Mouse (Mus musculus) kidney, embryonic 15.5 days (tissue): ENCODE data around the gene Trio. TPM values are rescaled to one million over a fixed set of nuclear protein-coding genes. Genes with fewer than 3 reads are reported as not detected.
A peak's percentile ranks its signal among the peaks of the same experiment; 100 is the strongest.
"Not testable (repeated sequence)": the region's sequence is repeated elsewhere in the genome, so short reads cannot be mapped to it uniquely, and the experiment has no call there.

Experiments
- ATAC-seq: fragments of 200-750 bp; cut with Nextera tagmentation; replicated peaks from 2 replicates; pipeline ENCODE4 v1.8.0; 2017; ENCODE audit warnings: moderate TSS enrichment; ENCODE audit not compliant: low FRiP score
- H3K27ac ChIP-seq: fragments of 300-500 bp; sonication (generic); 2 replicates; pipeline ENCODE4 v1.5.1; 2015; ENCODE audit warnings: mild to moderate bottlenecking, inconsistent platforms
- H3K27me3 ChIP-seq: fragments of 300-500 bp; sonication (generic); 2 replicates; pipeline ENCODE4 v1.6.1; 2015; ENCODE audit warnings: inconsistent platforms
- H3K36me3 ChIP-seq: fragments of 300-500 bp; sonication (generic); 2 replicates; pipeline ENCODE4 v1.6.1; 2015; ENCODE audit warnings: inconsistent platforms
- H3K4me1 ChIP-seq: fragments of 300-500 bp; sonication (generic); 2 replicates; pipeline ENCODE4 v1.6.1; 2015; ENCODE audit warnings: inconsistent platforms
- H3K4me2 ChIP-seq: fragments of 300-500 bp; sonication (generic); 2 replicates; pipeline ENCODE4 v1.6.1; 2015; ENCODE audit warnings: moderate library complexity, mild to moderate bottlenecking, inconsistent platforms
- H3K4me3 ChIP-seq: fragments of 300-500 bp; sonication (generic); replicated peaks from 2 replicates; pipeline ENCODE4 v1.5.1; 2015; ENCODE audit warnings: mild to moderate bottlenecking, inconsistent platforms
- H3K9ac ChIP-seq: fragments of 300-500 bp; sonication (generic); 2 replicates; pipeline ENCODE4 v1.6.1; 2015; ENCODE audit warnings: mild to moderate bottlenecking, inconsistent platforms
- H3K9me3 ChIP-seq: fragments of 300-500 bp; sonication (generic); replicated peaks from 2 replicates; pipeline ENCODE4 v1.6.1; 2016; ENCODE audit warnings: inconsistent platforms
- WGBS: fragments of 180-500 bp; shearing (Covaris S2); methylation state at CpG from one replicate; pipeline ENCODE4 v1.1.7; 2015; ENCODE audit warnings: mixed read lengths; 5-methylcytosine and 5-hydroxymethylcytosine counted together
- polyA plus RNA-seq: library from polyadenylated mRNA; unstranded; fragments of >200 nt; fragmentation: Nextera tagmentation; extraction: Ambion mirVana; gene quantifications from 2 replicates; pipeline ENCODE4 v1.2.1, GENCODE M21; 2015

Trio gene
- polyA plus RNA-seq, 1 experiment from 2014 or later: 28.8 TPM

- 87% methylated on average over 4 of the region's 4 CpGs for WGBS
Measured at GRCm38 (mm10) chr15:27849910-27850309, 175.7 kb downstream of the Trio start.

GRCm38 (mm10) chr15:27841696-27842095 lies 184.0 kb downstream of the Trio start:
- no peak overlapping the region for H3K4me2 ChIP-seq
- no peak overlapping the region for H3K27ac ChIP-seq
- WGBS: 92% methylated on average over 15 of the region's 15 CpGs
- peaks cover 98% of the 10 kb centered on the region for H3K36me3 ChIP-seq
- ATAC-seq: no peak
- H3K9me3 ChIP-seq: no peaks in the 10 kb centered on the region
- no peaks in the 10 kb centered on the region for H3K27me3 ChIP-seq
- no peaks in the 10 kb centered on the region for H3K4me1 ChIP-seq
- no peak overlapping the region for H3K9ac ChIP-seq
- no peak overlapping the region for H3K4me3 ChIP-seq

More at GRCm38 (mm10) chr15:27849910-27850309, 175.7 kb downstream of the Trio start:
- Histone ChIP-seq H3K9me3 (no peaks in the 10 kb centered on the region), H3K4me3 (no peak overlapping the region), H3K27ac (no peak overlapping the region), H3K27me3 (no peaks in the 10 kb centered on the region), H3K9ac (no peak overlapping the region), H3K4me1 (no peaks in the 10 kb centered on the region), H3K36me3 (peaks cover 99% of the 10 kb centered on the region), H3K4me2 (no peak overlapping the region)
- ATAC-seq: no peak

GRCm38 (mm10) chr15:27840579-27840978 lies 185.1 kb downstream of the Trio start:
- 69% methylated on average over 8 of the region's 8 CpGs for WGBS
- no peak overlapping the region for H3K4me3 ChIP-seq
- no peaks in the 10 kb centered on the region for H3K4me1 ChIP-seq
- H3K27ac ChIP-seq: no peak overlapping the region
- H3K27me3 ChIP-seq: no peaks in the 10 kb centered on the region
- no peak overlapping the region for H3K9ac ChIP-seq
- H3K9me3 ChIP-seq: no peaks in the 10 kb centered on the region
- no peak overlapping the region for H3K4me2 ChIP-seq
- 0 out of 2 replicates have a peak, but pooled peaks have one; percentile 33 for ATAC-seq
- H3K36me3 ChIP-seq: peaks cover 96% of the 10 kb centered on the region

- 59% methylated on average over 6 of the region's 6 CpGs for WGBS
- H3K4me2 ChIP-seq: no peak overlapping the region
- ATAC-seq: 0 out of 2 replicates have a peak, but pooled peaks have one; percentile 29
- H3K27me3 ChIP-seq: no peaks in the 10 kb centered on the region
- no peaks in the 10 kb centered on the region for H3K4me1 ChIP-seq
- H3K9ac ChIP-seq: no peak overlapping the region
- H3K36me3 ChIP-seq: peaks cover 94% of the 10 kb centered on the region
- no peak overlapping the region for H3K27ac ChIP-seq
- no peaks in the 10 kb centered on the region for H3K9me3 ChIP-seq
- H3K4me3 ChIP-seq: no peak overlapping the region
Measured at GRCm38 (mm10) chr15:27840125-27840524, 185.5 kb downstream of the Trio start.

- no peak overlapping the region for H3K4me3 ChIP-seq
- H3K4me1 ChIP-seq: no peaks in the 10 kb centered on the region
- no peak overlapping the region for H3K27ac ChIP-seq
- H3K36me3 ChIP-seq: peaks cover 94% of the 10 kb centered on the region
- ATAC-seq: no peak
- H3K9ac ChIP-seq: no peak overlapping the region
- H3K9me3 ChIP-seq: no peaks in the 10 kb centered on the region
- 90% methylated on average over 6 of the region's 6 CpGs for WGBS
- H3K27me3 ChIP-seq: no peaks in the 10 kb centered on the region
- no peak overlapping the region for H3K4me2 ChIP-seq
Measured at GRCm38 (mm10) chr15:27831646-27832045, 194.0 kb downstream of the Trio start.

- not testable (repeated sequence) for ATAC-seq, H3K4me1 ChIP-seq, H3K27me3 ChIP-seq, H3K27ac ChIP-seq, H3K9ac ChIP-seq, H3K9me3 ChIP-seq, H3K4me3 ChIP-seq, H3K4me2 ChIP-seq
- 86% methylated on average over 3 of the region's 3 CpGs for WGBS
- peaks cover 98% of the 10 kb centered on the region for H3K36me3 ChIP-seq
Measured at GRCm38 (mm10) chr15:27827871-27828270, 197.8 kb downstream of the Trio start.

GRCm38 (mm10) chr15:27826886-27827285 lies 198.8 kb downstream of the Trio start:
- Histone ChIP-seq H3K27me3 (no peaks in the 10 kb centered on the region), H3K4me3 (no peak overlapping the region), H3K9me3 (no peaks in the 10 kb centered on the region), H3K27ac (no peak overlapping the region), H3K36me3 (peaks cover 98% of the 10 kb centered on the region), H3K9ac (no peak overlapping the region), H3K4me1 (no peaks in the 10 kb centered on the region), H3K4me2 (no peak overlapping the region)
- ATAC-seq: no peak
- WGBS: 93% methylated on average over 4 of the region's 4 CpGs

GRCm38 (mm10) chr15:27826048-27826637 lies 199.5 kb downstream of the Trio start:
- WGBS: 80% methylated on average over 4 of the region's 4 CpGs
- peaks cover 98% of the 10 kb centered on the region for H3K36me3 ChIP-seq
- no peak for ATAC-seq

GRCm38 (mm10) chr15:27825390-27825789 lies 200.3 kb downstream of the Trio start:
- no peaks in the 10 kb centered on the region for H3K4me1 ChIP-seq
- H3K36me3 ChIP-seq: peaks cover 98% of the 10 kb centered on the region
- no peaks in the 10 kb centered on the region for H3K9me3 ChIP-seq
- ATAC-seq: no peak
- no peaks in the 10 kb centered on the region for H3K27me3 ChIP-seq
- no peak overlapping the region for H3K9ac ChIP-seq
- WGBS: 93% methylated on average over 12 of the region's 12 CpGs
- no peak overlapping the region for H3K4me2 ChIP-seq
- H3K4me3 ChIP-seq: no peak overlapping the region
- no peak overlapping the region for H3K27ac ChIP-seq

More at GRCm38 (mm10) chr15:27826048-27826637, 199.5 kb downstream of the Trio start:
- Histone ChIP-seq H3K9ac (no peak overlapping the region), H3K4me2 (no peak overlapping the region), H3K27ac (no peak overlapping the region), H3K27me3 (no peaks in the 10 kb centered on the region), H3K9me3 (no peaks in the 10 kb centered on the region), H3K4me3 (no peak overlapping the region), H3K4me1 (no peaks in the 10 kb centered on the region)

GRCm38 (mm10) chr15:27823581-27823980 lies 202.1 kb downstream of the Trio start:
- 90% methylated on average over 4 of the region's 4 CpGs for WGBS
- ATAC-seq: no peak

GRCm38 (mm10) chr15:27822461-27822860 lies 203.2 kb downstream of the Trio start:
- Histone ChIP-seq H3K4me3 (no peak overlapping the region), H3K27me3 (no peaks in the 10 kb centered on the region), H3K9me3 (no peaks in the 10 kb centered on the region), H3K36me3 (peaks cover 100% of the 10 kb centered on the region), H3K9ac (no peak overlapping the region), H3K27ac (no peak overlapping the region), H3K4me1 (no peaks in the 10 kb centered on the region), H3K4me2 (no peak overlapping the region)
- 94% methylated on average over 4 of the region's 4 CpGs for WGBS
- ATAC-seq: no peak; the same call in 1 of the 2 replicates

More at GRCm38 (mm10) chr15:27823581-27823980, 202.1 kb downstream of the Trio start:
- Histone ChIP-seq H3K9me3 (no peaks in the 10 kb centered on the region), H3K4me2 (no peak overlapping the region), H3K4me3 (no peak overlapping the region), H3K9ac (no peak overlapping the region), H3K27ac (no peak overlapping the region), H3K36me3 (peaks cover 100% of the 10 kb centered on the region), H3K4me1 (no peaks in the 10 kb centered on the region), H3K27me3 (no peaks in the 10 kb centered on the region)

GRCm38 (mm10) chr15:27821651-27822364 lies 203.8 kb downstream of the Trio start:
- H3K4me1 ChIP-seq: no peaks in the 10 kb centered on the region
- H3K27ac ChIP-seq: no peak overlapping the region
- peaks cover 100% of the 10 kb centered on the region for H3K36me3 ChIP-seq
- H3K9ac ChIP-seq: no peak overlapping the region
- ATAC-seq: no peak
- no peaks in the 10 kb centered on the region for H3K27me3 ChIP-seq
- H3K4me2 ChIP-seq: no peak overlapping the region
- H3K9me3 ChIP-seq: no peaks in the 10 kb centered on the region
- WGBS: 91% methylated on average over 11 of the region's 11 CpGs
- no peak overlapping the region for H3K4me3 ChIP-seq
